Mouse (Mus musculus) cortical plate, adult 2 months (tissue): Measurements from ENCODE around the gene Rab5b.
"Not testable (repeated sequence)": the region's sequence is repeated elsewhere in the genome, so short reads cannot be mapped to it uniquely, and the experiment has no call there.

Source experiments
- CTCF ChIP-seq: fragments of 200-500 bp; IDR thresholded peaks from 2 replicates; pipeline ENCODE4 v1.5.1; 2011; ENCODE audit warnings: mild to moderate bottlenecking, control low read depth, low read length; ENCODE audit not compliant: insufficient read depth; ENCODE audit errors: extremely low read depth
- POLR2A ChIP-seq: fragments of 200-500 bp; IDR thresholded peaks from 2 replicates; pipeline ENCODE4 v1.6.1; 2011; ENCODE audit warnings: mild to moderate bottlenecking, low read length, control low read depth; ENCODE audit not compliant: insufficient read depth; ENCODE audit errors: extremely low read depth

- TF ChIP-seq POLR2A, CTCF: not testable (repeated sequence)
Measured at GRCm38 (mm10) chr10:128725466-128725865, 29.4 kb upstream of the Rab5b start.
